Mouse (Mus musculus): Measurements from ENCODE around the gene Dscaml1.

DNA sequence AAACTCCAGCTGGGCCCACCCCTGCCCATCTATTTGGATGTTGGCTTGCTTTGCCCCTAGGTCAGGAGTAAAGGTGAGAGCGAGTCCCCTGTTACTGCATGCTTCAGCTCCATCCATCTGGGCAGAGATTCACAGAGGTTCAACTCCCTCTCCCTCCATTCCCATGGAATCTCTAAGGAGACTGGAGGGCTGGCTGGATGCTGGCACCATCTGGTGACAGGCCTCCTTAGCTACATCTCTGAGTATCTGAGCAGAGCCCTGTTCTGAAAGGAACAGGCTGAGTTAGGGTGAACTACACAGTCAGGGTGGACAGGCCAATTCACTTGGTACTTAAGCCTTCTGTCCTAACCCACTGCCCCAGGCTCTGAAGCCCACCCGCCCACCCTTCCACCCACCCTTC, 15.8 kb upstream of the Dscaml1 start:
- TF ChIP-seq ELF1 (IDR thresholded peaks at IDR 0.05; ENCODE audit: low read depth, low read length) = no peak
- no peak for TF ChIP-seq CTCF (IDR thresholded peaks at IDR 0.05 in 2 of 3, conservative IDR thresholded peaks at IDR 0.05 in 1 of 3; ENCODE audit: control insufficient read depth in 1 of 3, insufficient read depth in 1 of 3, low read depth in 2 of 3, low read length in 3 of 3, poor library complexity in 1 of 3, severe bottlenecking in 1 of 3)
- no peak for TF ChIP-seq EP300 (IDR thresholded peaks at IDR 0.05; ENCODE audit: low read depth in 1 of 2, low read length in 2 of 2)
- TF ChIP-seq TAL1 (IDR thresholded peaks at IDR 0.05; ENCODE audit: low read length) = no peak
